Comparison of ENCODE assay signal across 9 mouse cellular contexts in the genomic region with DNA sequence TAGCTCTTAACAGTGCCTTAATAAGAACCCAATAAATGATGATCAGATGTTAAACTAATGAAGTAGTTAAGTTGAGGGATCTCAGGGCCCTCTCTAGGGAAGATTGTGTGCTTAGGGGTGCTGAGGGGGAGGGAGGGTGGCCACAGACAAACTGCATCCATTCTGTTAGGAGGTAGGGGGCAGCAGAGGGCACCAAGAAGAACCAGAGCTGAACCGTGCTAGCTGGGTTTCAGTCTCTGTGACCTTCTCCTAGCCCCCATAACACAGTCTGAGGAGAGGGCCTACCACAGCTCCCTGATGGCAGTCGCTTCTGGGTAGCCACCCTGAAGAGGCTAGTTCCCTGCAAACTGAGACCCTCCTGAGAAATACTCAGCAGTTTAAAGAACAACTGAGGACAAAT.
A peak's percentile ranks its signal among the peaks of the same experiment; 100 is the strongest.
DNase-seq lines count a peak whose midpoint lies in the region; ATAC-seq and TF ChIP-seq lines count a peak whose summit lies in the region.
"Had no signal": no experiment of that assay in that cellular context is flagged by ENCODE, and none has a peak within 500 bp of the region (broad histone marks: within the 10 kb centered on the region; RNA-seq: fewer than 3 reads in every experiment).

No protein-coding gene starts in this region.

- H3K4me1 ChIP-seq in kidney, embryonic 14.5 days (ENCODE audit: control insufficient read depth, insufficient read depth, low read length), result no peaks in the 10 kb centered on the region
- H3K4me1 ChIP-seq in lung, postnatal 0 days (ENCODE audit: insufficient read depth, low read depth, low read length), result no peaks in the 10 kb centered on the region

- H3K4me3 ChIP-seq in kidney, embryonic 14.5 days (ENCODE audit: low read length), result no peak overlapping the region
- H3K4me3 ChIP-seq in lung, postnatal 0 days (ENCODE audit: low read depth, low read length), result no peak overlapping the region
- H3K4me3 ChIP-seq: erythroblast, embryonic 14.5 days had no signal

- H3K9me3 ChIP-seq in kidney, embryonic 14.5 days (ENCODE audit: control insufficient read depth, low read length), result no peaks in the 10 kb centered on the region
- no peaks in the 10 kb centered on the region for H3K9me3 ChIP-seq in lung, postnatal 0 days (ENCODE audit: low read length)

- no peaks in the 10 kb centered on the region for H3K27me3 ChIP-seq in kidney, embryonic 14.5 days (ENCODE audit: control insufficient read depth, insufficient read depth, low read length)
- H3K27me3 ChIP-seq in lung, postnatal 0 days (replicated peaks; ENCODE audit: insufficient read depth, low read length), result no peaks in the 10 kb centered on the region

- H3K4me2 ChIP-seq in kidney, embryonic 14.5 days (replicated peaks; ENCODE audit: low read depth, low read length), result no peak overlapping the region
- H3K4me2 ChIP-seq in lung, postnatal 0 days (replicated peaks; ENCODE audit: low read depth, low read length), result no peak overlapping the region

- no peak overlapping the region for H3K27ac ChIP-seq in kidney, embryonic 14.5 days (ENCODE audit: low read depth, low read length)
- no peak overlapping the region for H3K27ac ChIP-seq in lung, postnatal 0 days (ENCODE audit: low read length)
- H3K27ac ChIP-seq: macrophage had no signal

- H3K9ac ChIP-seq in kidney, embryonic 14.5 days (ENCODE audit: low read depth, low read length), result no peak overlapping the region
- no peak overlapping the region for H3K9ac ChIP-seq in lung, postnatal 0 days (replicated peaks; ENCODE audit: low read depth)

- peak; percentile 74 for TF ChIP-seq CTCF in lung, postnatal 0 days (IDR thresholded peaks at IDR 0.05)

- TF ChIP-seq EP300 in lung, postnatal 0 days (IDR thresholded peaks at IDR 0.05), result no peak

- WGBS in kidney, embryonic 14.5 days, result 6% methylated on average over 2 of the region's 2 CpGs
- WGBS in lung, postnatal 0 days, result 16% methylated on average over 2 of the region's 2 CpGs

- H3K36me3 ChIP-seq in kidney, embryonic 14.5 days (ENCODE audit: control insufficient read depth, insufficient read depth, low read length), result no peaks in the 10 kb centered on the region
- no peaks in the 10 kb centered on the region for H3K36me3 ChIP-seq in lung, postnatal 0 days (ENCODE audit: insufficient read depth, low read length)

- peak; percentile 43; the same call in 1 of the 2 replicates for ATAC-seq in kidney, embryonic 14.5 days (ENCODE audit: low FRiP score, low TSS enrichment)
- ATAC-seq in lung, postnatal 0 days, result no peak
- no peak for ATAC-seq in monocyte, adult 5-6 weeks (replicated peaks; ENCODE audit: insufficient number of reproducible peaks, low FRiP score, low TSS enrichment, poor library complexity, severe bottlenecking)

- no peak for DNase-seq in kidney, adult 11 months
- peak; percentile 49 for DNase-seq in adrenal gland, adult 2 months
- peak; percentile 60 for DNase-seq in embryo, embryonic 11 days
- DNase-seq in lung, postnatal 0 days (ENCODE audit: low spot score), result peak; percentile 57
- no peak for DNase-seq in left cerebral cortex, adult 11 months (ENCODE audit: low spot score)

Comparison
In these comparisons a context has a peak if more than half of its experiments do, and no peak if none do; other contexts are left out.
1. DNase-seq: peak in adrenal gland, adult 2 months (single experiment), embryo, embryonic 11 days (single experiment) and lung, postnatal 0 days (single experiment); none in kidney, adult 11 months (single experiment) and left cerebral cortex, adult 11 months (single experiment).